Mouse (Mus musculus): ENCODE results near the gene Lcn12.

DNA sequence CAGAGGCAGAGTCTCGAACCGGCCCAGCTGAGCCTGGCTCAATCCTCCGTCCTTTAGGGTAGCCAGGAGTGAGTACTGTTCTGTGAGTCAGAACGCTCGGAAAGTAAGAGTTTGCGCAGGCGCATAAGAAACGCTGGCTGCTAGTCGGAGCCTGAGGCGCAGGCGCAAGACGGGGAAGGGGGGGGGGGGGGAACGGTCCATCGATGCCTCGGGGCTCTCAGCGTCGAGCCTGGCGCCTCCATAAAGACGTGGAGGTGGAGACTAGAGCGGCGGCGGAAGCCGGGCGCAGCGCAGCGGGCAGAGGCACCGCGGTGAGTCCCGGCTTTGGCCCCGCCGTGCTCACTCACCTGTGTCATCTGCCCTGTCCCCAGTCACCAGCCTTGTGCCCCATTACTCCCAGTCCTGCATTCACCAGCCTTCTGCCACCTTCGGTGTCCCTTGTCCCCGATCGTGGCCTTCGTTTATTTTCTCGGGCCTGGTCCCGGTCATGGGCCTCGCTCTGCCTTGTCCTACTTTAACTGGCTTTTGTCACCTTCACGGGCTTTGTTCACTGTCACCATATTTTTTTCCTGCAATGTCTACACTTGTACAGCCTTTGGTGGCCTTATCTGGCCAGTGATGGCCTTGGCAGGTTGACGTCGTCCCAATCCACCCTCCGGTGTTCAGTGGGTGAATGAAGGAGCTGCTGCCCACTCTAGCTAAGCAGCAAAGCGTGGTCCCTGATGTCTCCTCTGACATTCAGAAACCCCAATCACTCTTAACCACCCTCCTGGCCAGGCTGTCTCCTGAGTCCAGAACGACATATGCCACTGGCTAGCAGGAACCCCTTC lies 7.1 kb upstream of the Lcn12 start, which contains the start of gene Fbxw5:
- TF ChIP-seq POLR2A (IDR thresholded peaks at IDR 0.05; ENCODE audit: insufficient read depth, low read depth, low read length): peak; percentile 93; the same call in 1 of the 2 replicates
- TF ChIP-seq CTCF (IDR thresholded peaks at IDR 0.05): no peak
- no peak for TF ChIP-seq EP300 (IDR thresholded peaks at IDR 0.05; ENCODE audit: insufficient read depth, low read depth, low read length)
